Mouse (Mus musculus): ENCODE results near the gene Ch25h.

Ch25h gene

DNA sequence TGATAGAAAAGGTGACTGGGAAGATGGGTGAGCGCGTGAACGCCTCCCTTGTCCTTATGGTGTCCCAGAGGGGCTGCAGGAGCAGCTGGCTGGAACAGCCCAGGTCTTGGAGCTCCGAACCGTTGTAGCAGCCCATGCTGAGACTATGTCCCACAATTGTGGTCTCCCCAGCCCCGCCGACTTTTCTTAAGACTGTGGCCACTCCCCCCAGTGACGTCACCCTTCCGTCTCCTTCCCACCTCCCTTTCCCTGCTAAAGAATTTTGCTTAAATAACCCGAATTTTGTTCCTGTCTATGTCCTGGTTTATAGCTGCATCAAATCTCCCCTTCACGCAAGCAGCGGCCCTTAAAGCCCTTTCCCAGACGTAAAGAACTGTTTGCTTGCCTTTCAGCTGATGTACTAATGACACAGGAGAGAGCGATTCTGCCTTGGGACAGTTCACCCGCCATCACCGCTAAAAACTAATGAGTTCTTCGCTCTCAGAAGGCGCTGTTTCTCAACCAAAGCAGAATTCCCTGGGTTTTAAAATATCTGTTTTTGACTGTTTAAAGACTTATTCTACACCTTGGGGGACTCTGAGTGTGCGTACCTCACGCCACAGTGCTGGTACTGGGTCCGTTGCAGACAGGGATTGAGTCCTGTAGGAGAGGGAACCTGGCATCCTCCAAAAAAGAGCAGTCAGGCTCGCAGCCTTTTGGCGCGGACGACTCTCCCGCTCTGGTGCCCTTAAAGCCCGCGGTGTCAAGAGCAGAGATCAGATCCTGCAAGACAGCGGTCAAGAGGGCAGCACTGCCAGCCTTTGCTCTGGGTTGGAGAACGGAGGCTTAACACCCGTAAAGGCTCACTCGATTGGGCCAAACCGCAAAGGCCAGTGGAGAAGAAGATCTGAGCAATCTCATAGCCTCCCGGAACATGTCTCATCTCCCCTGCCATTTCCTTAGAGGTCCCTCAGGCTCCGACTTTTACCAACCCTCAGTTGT, at the start of gene Ch25h:
Ch25h (minus strand) TSS at position 174 of the 981 bp plus-strand sequence.
- peak; percentile 6 to 18 for DNase-seq (ENCODE audit: low spot score in 2 of 2)

- no peak for DNase-seq (ENCODE audit: low spot score in 2 of 2)
Observed at GRCm38 (mm10) chr19:34524646-34525045, 49.7 kb upstream of the Ch25h start.

GRCm38 (mm10) chr19:34523106-34523725, 48.3 kb upstream of the Ch25h start:
- no peak for DNase-seq (ENCODE audit: low spot score in 2 of 2)

GRCm38 (mm10) chr19:34521978-34522377, 47.0 kb upstream of the Ch25h start:
- DNase-seq (ENCODE audit: low spot score in 2 of 2): no peak

DNA sequence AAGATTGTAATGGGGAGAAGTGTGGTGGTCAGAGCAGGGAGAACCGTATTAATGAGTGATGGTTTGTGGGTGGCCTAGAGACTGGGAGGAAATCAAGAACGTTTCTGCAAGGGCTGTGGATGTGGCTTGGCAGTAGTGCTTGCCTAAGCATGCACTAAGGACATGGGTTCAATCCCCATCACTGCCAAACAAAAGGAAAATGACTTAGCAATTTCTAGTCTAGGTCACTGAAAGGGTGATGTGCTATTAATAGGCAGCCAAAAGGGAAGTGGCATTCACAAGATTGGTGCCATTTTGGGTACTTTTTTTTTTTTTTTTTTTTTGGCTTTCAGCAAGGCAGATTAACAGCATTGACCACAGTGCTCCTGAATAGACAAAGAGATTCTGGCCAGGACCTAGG, 46.4 kb upstream of the Ch25h start:
- DNase-seq (ENCODE audit: low spot score in 2 of 2): no peak

- no peak for DNase-seq (ENCODE audit: low spot score in 2 of 2)
Observed at GRCm38 (mm10) chr19:34520051-34520450, 45.1 kb upstream of the Ch25h start.

- DNase-seq (ENCODE audit: low spot score in 2 of 2): no peak
Observed at GRCm38 (mm10) chr19:34519646-34520045, 44.7 kb upstream of the Ch25h start.

DNA sequence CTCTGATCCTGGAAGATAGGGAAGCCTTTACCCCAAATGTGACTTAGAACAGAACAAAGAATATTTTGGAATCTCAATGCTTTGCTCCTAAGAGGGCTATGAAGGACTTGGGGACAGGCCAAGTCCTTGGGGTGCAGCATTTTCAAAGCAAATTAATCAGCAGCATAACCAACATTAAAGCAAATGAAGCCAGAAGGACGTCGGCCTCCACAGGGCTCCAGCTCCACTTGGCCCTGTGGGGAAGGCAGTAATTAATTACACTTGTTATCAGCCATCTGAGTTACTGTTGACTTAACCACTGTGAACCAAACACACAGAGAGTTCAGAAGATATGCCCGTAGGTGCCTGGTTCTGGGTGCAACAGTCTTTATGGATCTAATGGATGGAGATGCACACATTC, 43.8 kb upstream of the Ch25h start:
- DNase-seq (ENCODE audit: low spot score in 2 of 2): no peak

GRCm38 (mm10) chr19:34517812-34518594, 43.0 kb upstream of the Ch25h start:
- DNase-seq (ENCODE audit: low spot score in 2 of 2): no peak

DNA sequence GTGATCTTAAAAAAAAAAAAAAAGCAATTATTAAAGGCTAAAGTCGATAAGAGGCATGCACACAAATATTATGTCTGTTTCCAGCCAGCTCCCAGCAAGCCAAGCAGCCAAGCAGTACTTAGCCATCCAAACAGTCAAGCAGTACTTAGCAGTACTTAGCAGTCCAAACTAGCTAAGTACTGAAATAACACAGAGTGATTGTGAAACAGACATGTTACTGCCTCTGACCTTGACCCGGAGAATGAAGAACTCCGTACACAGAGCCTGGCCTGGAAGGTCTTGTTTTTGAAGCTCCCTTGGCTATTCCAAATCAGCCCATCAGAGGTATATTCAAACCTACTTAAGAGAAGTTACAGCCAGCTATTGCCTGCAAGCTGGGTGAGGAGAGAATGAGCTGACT, 42.2 kb upstream of the Ch25h start:
- DNase-seq (ENCODE audit: low spot score in 2 of 2): no peak

DNA sequence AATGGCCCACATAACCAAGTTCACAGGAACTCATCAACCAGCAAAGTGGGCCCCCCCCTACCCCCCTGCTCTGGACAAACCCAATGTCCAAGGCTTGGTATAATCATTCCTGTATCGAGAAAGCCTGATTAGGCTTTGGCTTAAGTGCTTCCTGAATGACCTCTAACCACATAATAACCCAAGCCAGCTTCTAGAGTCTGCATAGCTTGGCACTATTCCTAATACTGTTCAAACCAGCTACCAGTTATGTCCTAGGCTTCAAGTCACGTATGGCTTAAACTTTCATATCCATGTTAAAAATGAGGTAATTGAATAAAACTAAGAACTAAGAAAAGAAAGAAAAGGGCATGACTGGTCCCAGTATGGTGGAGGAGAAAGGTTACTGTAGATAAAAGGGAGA, 41.4 kb upstream of the Ch25h start:
- DNase-seq (ENCODE audit: low spot score in 2 of 2): no peak

- peak in 1 of 2 experiments; percentile 22 for DNase-seq (ENCODE audit: low spot score in 2 of 2)
Observed at GRCm38 (mm10) chr19:34515681-34516080, 40.7 kb upstream of the Ch25h start.

DNA sequence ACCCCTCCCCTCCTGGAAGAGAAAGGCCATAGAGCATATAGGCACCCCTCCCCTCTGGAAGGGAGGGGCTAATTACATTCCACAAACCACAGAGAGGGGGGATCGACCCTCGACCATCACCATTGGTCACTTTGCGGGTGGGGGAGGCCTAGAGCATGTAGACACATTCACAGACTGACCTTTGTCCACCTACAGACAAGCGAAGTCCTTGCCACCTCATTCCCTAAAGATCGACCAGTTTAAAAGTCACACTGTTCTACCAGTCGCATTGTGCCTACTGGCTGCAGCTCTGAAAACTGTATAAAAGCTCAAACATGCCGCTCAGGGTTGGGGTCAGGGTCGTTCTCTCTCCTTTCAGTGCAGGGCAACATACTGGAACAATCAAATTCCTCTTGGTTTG, 36.6 kb upstream of the Ch25h start:
- no peak for DNase-seq (ENCODE audit: low spot score in 2 of 2)

DNA sequence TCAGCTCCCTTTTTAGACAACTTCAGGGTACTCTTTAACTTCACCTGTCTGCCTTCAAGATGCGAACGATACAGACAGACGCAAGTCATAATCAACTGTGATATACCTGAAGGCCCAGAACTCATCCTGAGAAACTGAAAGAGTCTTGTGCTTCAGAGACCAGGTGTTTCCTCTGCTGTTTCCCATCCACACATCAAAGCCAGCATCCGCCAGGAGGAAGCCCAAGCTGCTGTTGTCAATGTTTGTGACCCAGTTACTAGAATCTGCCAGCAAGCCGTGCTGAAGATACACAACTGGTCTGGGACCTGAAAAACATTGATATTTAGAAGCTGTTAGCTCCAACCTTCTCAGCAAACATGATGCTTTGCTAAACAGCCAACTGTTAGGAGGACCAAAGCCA, 35.8 kb upstream of the Ch25h start:
- DNase-seq (ENCODE audit: low spot score in 2 of 2): no peak

- no peak for DNase-seq (ENCODE audit: low spot score in 2 of 2)
Observed at GRCm38 (mm10) chr19:34505161-34505721, 30.3 kb upstream of the Ch25h start.

DNA sequence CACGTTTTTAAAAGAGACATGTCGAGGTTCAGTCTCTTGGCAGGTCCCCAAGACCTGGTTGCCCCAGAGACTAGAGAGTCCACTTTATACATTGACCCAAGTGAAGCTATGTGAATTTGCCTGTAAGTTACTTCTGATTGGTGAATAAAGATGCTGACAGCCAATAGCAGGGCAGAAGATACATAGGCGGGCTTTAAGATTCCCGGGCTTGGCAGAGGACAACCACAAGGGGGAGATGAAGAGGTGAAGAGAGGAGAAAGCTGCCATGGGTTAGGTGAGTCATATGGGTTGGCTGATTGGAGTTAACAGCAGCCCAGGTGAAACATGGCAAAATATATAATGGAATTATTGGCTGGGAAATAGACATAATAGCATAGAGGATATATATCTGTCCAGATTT, 25.8 kb upstream of the Ch25h start:
- DNase-seq (ENCODE audit: low spot score in 2 of 2): peak; percentile 32 to 74

DNA sequence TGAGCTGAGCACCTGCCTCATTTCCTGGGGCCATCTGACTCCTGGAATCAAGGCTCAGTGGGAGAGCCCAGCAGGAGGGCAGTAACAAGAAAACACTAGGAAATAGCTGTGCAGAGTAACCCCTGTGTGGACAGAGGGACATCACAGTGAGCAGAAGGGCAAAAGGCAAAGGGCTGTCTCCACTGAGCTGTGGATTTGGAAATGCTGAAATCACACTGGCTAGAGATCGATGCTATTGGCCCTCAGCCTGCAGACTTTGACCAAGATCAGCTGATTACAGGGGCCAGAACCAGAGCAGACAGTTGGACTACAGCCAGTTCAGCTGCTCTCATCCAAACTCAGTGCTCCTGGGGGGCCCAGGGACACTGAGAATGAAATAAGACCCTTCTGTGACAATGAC, 21.4 kb upstream of the Ch25h start:
- DNase-seq (ENCODE audit: low spot score in 2 of 2): no peak

GRCm38 (mm10) chr19:34493859-34494258, 18.9 kb upstream of the Ch25h start:
- no peak for DNase-seq (ENCODE audit: low spot score in 2 of 2)

DNA sequence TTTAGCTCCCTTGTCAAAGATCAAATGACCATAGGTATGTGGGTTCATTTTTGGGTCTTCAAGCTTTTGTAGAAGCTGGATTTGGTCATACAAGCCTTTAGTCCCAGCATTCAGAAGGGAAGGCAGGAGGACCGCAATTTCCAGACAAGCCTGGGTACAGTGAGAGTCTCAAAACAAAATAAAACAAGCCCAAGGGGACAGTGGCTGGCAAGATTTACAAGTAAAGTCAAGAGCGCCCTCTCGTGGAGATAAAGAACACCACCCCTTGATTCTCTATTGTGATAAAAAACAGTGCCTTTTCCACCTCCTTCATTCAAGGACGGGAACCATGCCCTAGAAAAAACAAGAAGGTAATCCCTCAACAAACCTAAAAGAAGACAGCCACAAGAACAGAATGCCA, 8.6 kb upstream of the Ch25h start:
- DNase-seq (ENCODE audit: low spot score in 2 of 2): peak in 1 of 2 experiments; percentile 57

DNA sequence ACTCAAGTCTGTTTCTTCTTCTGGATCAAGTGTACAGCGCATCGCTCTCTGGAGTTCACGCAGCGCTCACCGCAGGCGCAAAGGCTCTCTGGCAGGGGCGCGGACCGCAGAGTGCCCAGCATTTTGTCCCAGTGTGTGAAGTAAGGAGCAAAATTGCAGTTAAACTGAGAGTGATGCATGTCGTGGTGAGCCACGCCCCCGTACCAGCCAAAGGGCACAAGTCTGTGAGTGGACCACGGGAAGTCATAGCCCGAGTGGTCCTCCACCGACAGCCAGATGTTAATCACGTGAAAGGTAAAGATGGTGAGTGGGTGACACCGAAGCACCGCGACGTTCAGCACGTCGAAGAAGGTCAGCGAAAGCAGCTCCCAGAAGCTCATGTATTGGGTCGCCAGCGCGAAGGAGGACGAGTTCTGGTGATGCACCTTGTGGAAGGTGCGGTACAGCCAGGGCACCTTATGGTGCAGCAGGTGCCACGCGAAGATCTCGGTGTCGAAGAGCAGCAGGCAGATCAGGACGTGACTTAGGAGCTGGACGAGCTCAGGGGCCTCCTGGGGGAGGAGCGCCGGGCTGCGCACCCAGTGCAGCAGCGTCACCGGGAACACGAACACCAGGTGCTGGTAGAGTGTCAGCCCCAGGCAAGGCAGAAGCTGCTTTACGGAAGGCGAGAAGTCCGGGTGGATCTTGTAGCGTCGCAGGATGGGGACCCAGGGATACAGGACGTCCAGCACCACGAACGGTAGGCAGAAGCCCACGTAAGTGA, 555 bp downstream of the Ch25h start:
- DNase-seq (ENCODE audit: low spot score in 2 of 2): peak in 1 of 2 experiments; percentile 16

- no peak for DNase-seq (ENCODE audit: low spot score in 2 of 2)
Observed at GRCm38 (mm10) chr19:34471703-34472102, 3.3 kb downstream of the Ch25h start.

Data from spleen, postnatal 10 days (tissue).